Mouse (Mus musculus) stomach, embryonic 16.5 days (tissue): ENCODE measurements around the gene Cldn15. TPM values are rescaled to one million over a fixed set of nuclear protein-coding genes. Genes with fewer than 3 reads are reported as not detected.
A peak's percentile ranks its signal among the peaks of the same experiment; 100 is the strongest.
"Not testable (repeated sequence)": the region's sequence is repeated elsewhere in the genome, so short reads cannot be mapped to it uniquely, and the experiment has no call there.

ENCODE experiments used
- ATAC-seq: fragments of 200-750 bp; cut with Nextera tagmentation; 2 replicates; pipeline ENCODE4 v1.8.0; 2017; ENCODE audit warnings: moderate number of reproducible peaks, moderate TSS enrichment; ENCODE audit not compliant: insufficient read depth, low FRiP score
- H3K27ac ChIP-seq: fragments of 300-500 bp; sonication (generic); 2 replicates; pipeline ENCODE4 v1.5.1; 2014; ENCODE audit warnings: low read length
- H3K27me3 ChIP-seq: fragments of 300-500 bp; sonication (generic); 2 replicates; pipeline ENCODE4 v1.6.1; 2014; ENCODE audit warnings: low read length, control low read depth, mixed read lengths; ENCODE audit not compliant: control insufficient read depth, insufficient read depth
- H3K36me3 ChIP-seq: fragments of 300-500 bp; sonication (generic); 2 replicates; pipeline ENCODE4 v1.6.1; 2014; ENCODE audit warnings: low read length; ENCODE audit not compliant: control insufficient read depth, insufficient read depth
- H3K4me1 ChIP-seq: fragments of 300-500 bp; sonication (generic); 2 replicates; pipeline ENCODE4 v1.6.1; 2014; ENCODE audit warnings: low read length, control low read depth, mixed read lengths; ENCODE audit not compliant: control insufficient read depth, insufficient read depth
- H3K4me2 ChIP-seq: fragments of 300-500 bp; sonication (generic); 2 replicates; pipeline ENCODE4 v1.6.1; 2014; ENCODE audit warnings: low read depth, low read length, mixed read lengths
- H3K4me3 ChIP-seq: fragments of 300-500 bp; sonication (generic); replicated peaks from 2 replicates; pipeline ENCODE4 v1.5.1; 2014; ENCODE audit warnings: mild to moderate bottlenecking, low read length
- H3K9ac ChIP-seq: fragments of 300-500 bp; sonication (generic); 2 replicates; pipeline ENCODE4 v1.6.1; 2014; ENCODE audit warnings: low read length
- H3K9me3 ChIP-seq: fragments of 300-500 bp; sonication (generic); replicated peaks from 2 replicates; pipeline ENCODE4 v1.6.1; 2016; ENCODE audit warnings: low read length, control low read depth; ENCODE audit not compliant: control insufficient read depth
- WGBS: fragments of 180-500 bp; shearing (Covaris S2); extraction: QIAGEN DNeasy Blood & Tissue Kit; methylation state at CpG from one replicate; pipeline ENCODE4 v1.1.7; 2014; 5-methylcytosine and 5-hydroxymethylcytosine counted together
- polyA plus RNA-seq: library from polyadenylated mRNA; unstranded; fragments of >200 nt; fragmentation: Nextera tagmentation; extraction: Ambion mirVana; gene quantifications from 2 replicates; pipeline ENCODE4 v1.2.1, GENCODE M21; 2015

The Cldn15 gene
- polyA plus RNA-seq, 1 experiment from 2014 or later, result 11.5 TPM

- H3K27ac ChIP-seq, result no peak overlapping the region
- no peak overlapping the region for H3K4me2 ChIP-seq
- no peak overlapping the region for H3K9ac ChIP-seq
- no peaks in the 10 kb centered on the region for H3K36me3 ChIP-seq
- no peaks in the 10 kb centered on the region for H3K9me3 ChIP-seq
- H3K27me3 ChIP-seq, result no peaks in the 10 kb centered on the region
- no peak overlapping the region for H3K4me3 ChIP-seq
- ATAC-seq, result no peak
- WGBS, result 74% methylated on average over 2 of the region's 2 CpGs
- no peaks in the 10 kb centered on the region for H3K4me1 ChIP-seq
Measured at GRCm38 (mm10) chr5:136943382-136943781, 23.0 kb upstream of the Cldn15 start.

- H3K9ac ChIP-seq, result no peak overlapping the region
- no peak overlapping the region for H3K4me3 ChIP-seq
- 79% methylated on average over 12 of the region's 12 CpGs for WGBS
- H3K4me1 ChIP-seq, result no peaks in the 10 kb centered on the region
- no peaks in the 10 kb centered on the region for H3K36me3 ChIP-seq
- no peak overlapping the region for H3K4me2 ChIP-seq
- H3K9me3 ChIP-seq, result no peaks in the 10 kb centered on the region
- H3K27me3 ChIP-seq, result no peaks in the 10 kb centered on the region
- H3K27ac ChIP-seq, result no peak overlapping the region
- ATAC-seq, result no peak
Measured at GRCm38 (mm10) chr5:136945084-136945483, 21.3 kb upstream of the Cldn15 start.

GRCm38 (mm10) chr5:136947874-136948273, 18.5 kb upstream of the Cldn15 start:
- ATAC-seq, result no peak
- H3K27ac ChIP-seq, result no peak overlapping the region
- no peak overlapping the region for H3K9ac ChIP-seq
- H3K27me3 ChIP-seq, result no peaks in the 10 kb centered on the region
- H3K36me3 ChIP-seq, result no peaks in the 10 kb centered on the region
- no peaks in the 10 kb centered on the region for H3K4me1 ChIP-seq
- no peak overlapping the region for H3K4me3 ChIP-seq
- H3K9me3 ChIP-seq, result no peaks in the 10 kb centered on the region
- no peak overlapping the region for H3K4me2 ChIP-seq

- WGBS, result 81% methylated on average over 14 of the region's 14 CpGs
- H3K36me3 ChIP-seq, H3K27me3 ChIP-seq, H3K27ac ChIP-seq, H3K4me2 ChIP-seq, ATAC-seq, H3K4me1 ChIP-seq, H3K9ac ChIP-seq, H3K9me3 ChIP-seq, H3K4me3 ChIP-seq: not testable (repeated sequence)
Measured at GRCm38 (mm10) chr5:136949551-136950336, 16.7 kb upstream of the Cldn15 start.

GRCm38 (mm10) chr5:136950521-136950920, 15.9 kb upstream of the Cldn15 start:
- WGBS, result 89% methylated on average over 6 of the region's 6 CpGs

GRCm38 (mm10) chr5:136952153-136952552, 14.3 kb upstream of the Cldn15 start:
- WGBS, result 71% methylated on average over 4 of the region's 4 CpGs
- H3K4me2 ChIP-seq, result no peak overlapping the region
- ATAC-seq, result no peak

More at GRCm38 (mm10) chr5:136950521-136950920, 15.9 kb upstream of the Cldn15 start:
- Histone ChIP-seq H3K9ac (no peak overlapping the region), H3K4me3 (no peak overlapping the region), H3K27ac (no peak overlapping the region), H3K9me3 (no peaks in the 10 kb centered on the region), H3K4me1 (peaks cover 5% of the 10 kb centered on the region), H3K27me3 (no peaks in the 10 kb centered on the region), H3K36me3 (no peaks in the 10 kb centered on the region), H3K4me2 (no peak overlapping the region)
- no peak for ATAC-seq

GRCm38 (mm10) chr5:136953015-136953414, 13.4 kb upstream of the Cldn15 start, which contains the start of gene Fis1:
Fis1 (plus strand) TSS chr5:136953275.
- Histone ChIP-seq H3K27ac (peak within 1 kb of the TSS; percentile 80; the same call in 1 of the 2 replicates), H3K4me1 (peaks cover 12% of the 10 kb centered on the region), H3K36me3 (no peaks in the 10 kb centered on the region), H3K4me3 (peak within 1 kb of the TSS; percentile 91), H3K9ac (peak within 1 kb of the TSS; percentile 88), H3K9me3 (no peaks in the 10 kb centered on the region), H3K4me2 (peak within 1 kb of the TSS; percentile 82), H3K27me3 (no peaks in the 10 kb centered on the region)
- peak; percentile 100 for ATAC-seq
- under 1% methylated on average over 23 of the region's 23 CpGs for WGBS

More at GRCm38 (mm10) chr5:136952153-136952552, 14.3 kb upstream of the Cldn15 start:
- no peak overlapping the region for H3K4me3 ChIP-seq
- no peaks in the 10 kb centered on the region for H3K9me3 ChIP-seq
- H3K27me3 ChIP-seq, result no peaks in the 10 kb centered on the region
- H3K4me1 ChIP-seq, result peaks cover 12% of the 10 kb centered on the region
- H3K9ac ChIP-seq, result no peak overlapping the region
- no peaks in the 10 kb centered on the region for H3K36me3 ChIP-seq
- no peak overlapping the region for H3K27ac ChIP-seq

GRCm38 (mm10) chr5:136953440-136953951, 12.9 kb upstream of the Cldn15 start:
- H3K4me2 ChIP-seq, result peak overlapping the region; percentile 82
- peak overlapping the region; percentile 88 for H3K9ac ChIP-seq
- no peaks in the 10 kb centered on the region for H3K9me3 ChIP-seq
- peak overlapping the region; percentile 80; the same call in 1 of the 2 replicates for H3K27ac ChIP-seq
- H3K27me3 ChIP-seq, result no peaks in the 10 kb centered on the region
- H3K4me1 ChIP-seq, result peaks cover 12% of the 10 kb centered on the region
- 2% methylated on average over 12 of the region's 12 CpGs for WGBS
- peak; percentile 14 for ATAC-seq
- H3K36me3 ChIP-seq, result no peaks in the 10 kb centered on the region
- peak overlapping the region; percentile 91 for H3K4me3 ChIP-seq

GRCm38 (mm10) chr5:136955622-136956021, 10.8 kb upstream of the Cldn15 start:
- ATAC-seq, result no peak
- no peak overlapping the region for H3K9ac ChIP-seq
- 73% methylated on average over 4 of the region's 4 CpGs for WGBS
- no peak overlapping the region for H3K27ac ChIP-seq
- H3K4me3 ChIP-seq, result no peak overlapping the region
- no peaks in the 10 kb centered on the region for H3K27me3 ChIP-seq
- peaks cover 23% of the 10 kb centered on the region for H3K4me1 ChIP-seq
- no peaks in the 10 kb centered on the region for H3K9me3 ChIP-seq
- no peak overlapping the region for H3K4me2 ChIP-seq
- no peaks in the 10 kb centered on the region for H3K36me3 ChIP-seq
